Mouse (Mus musculus) WW6 (cell line): ENCODE measurements around the gene Ndufaf2.

ENCODE experiments used
- DNase-seq: peaks from one replicate; pipeline ENCODE4 v3.0.0-alpha.2; 2013; ENCODE audit warnings: low read depth, low spot score

Ndufaf2 gene

GRCm38 (mm10) chr13:108158465-108159240 is at the start of gene Ndufaf2, which contains the start of gene Ercc8:
Gene Ndufaf2 (minus strand): TSS chr13:108158623.
Gene Ercc8 (plus strand): TSS chr13:108158731.
- peak; percentile 93 for DNase-seq

- DNase-seq = no peak
Measured at GRCm38 (mm10) chr13:108208090-108208489, 49.7 kb upstream of the Ndufaf2 start.

GRCm38 (mm10) chr13:108207447-108207846 is 49.0 kb upstream of the Ndufaf2 start:
- no peak for DNase-seq

GRCm38 (mm10) chr13:108204857-108205256 is 46.4 kb upstream of the Ndufaf2 start:
- no peak for DNase-seq

- DNase-seq = no peak
Measured at GRCm38 (mm10) chr13:108195474-108195873, 37.1 kb upstream of the Ndufaf2 start.

GRCm38 (mm10) chr13:108191074-108191720 is 32.8 kb upstream of the Ndufaf2 start:
- DNase-seq = peak; percentile 28

GRCm38 (mm10) chr13:108187994-108188393 is 29.6 kb upstream of the Ndufaf2 start:
- DNase-seq = no peak

- DNase-seq = no peak
Measured at GRCm38 (mm10) chr13:108185530-108185929, 27.1 kb upstream of the Ndufaf2 start.

GRCm38 (mm10) chr13:108184743-108185255 is 26.4 kb upstream of the Ndufaf2 start:
- DNase-seq = no peak

GRCm38 (mm10) chr13:108180821-108181220 is 22.4 kb upstream of the Ndufaf2 start:
- DNase-seq = no peak

GRCm38 (mm10) chr13:108179618-108180017 is 21.2 kb upstream of the Ndufaf2 start:
- no peak for DNase-seq

- no peak for DNase-seq
Measured at GRCm38 (mm10) chr13:108170511-108170910, 12.1 kb upstream of the Ndufaf2 start.

- no peak for DNase-seq
Measured at GRCm38 (mm10) chr13:108170002-108170401, 11.6 kb upstream of the Ndufaf2 start.

- DNase-seq = no peak
Measured at GRCm38 (mm10) chr13:108164621-108165020, 6.2 kb upstream of the Ndufaf2 start.

GRCm38 (mm10) chr13:108163912-108164311 is 5.5 kb upstream of the Ndufaf2 start:
- DNase-seq = no peak

GRCm38 (mm10) chr13:108159963-108160362 is 1.5 kb upstream of the Ndufaf2 start:
- no peak for DNase-seq

GRCm38 (mm10) chr13:108159241-108159575 is 785 bp upstream of the Ndufaf2 start:
- no peak for DNase-seq

- DNase-seq = no peak
Measured at GRCm38 (mm10) chr13:108157732-108158464, 525 bp downstream of the Ndufaf2 start.

- DNase-seq = no peak
Measured at GRCm38 (mm10) chr13:108157156-108157555, 1.3 kb downstream of the Ndufaf2 start.

GRCm38 (mm10) chr13:108152650-108153372 is 5.6 kb downstream of the Ndufaf2 start:
- DNase-seq = no peak

GRCm38 (mm10) chr13:108151782-108152181 is 6.6 kb downstream of the Ndufaf2 start:
- DNase-seq = no peak
